Mouse (Mus musculus) brown adipose tissue, adult 24 weeks (tissue): ENCODE measurements at regions not wholly inside any gene's neighbourhood (a gene's known extent, or its start where the extent isn't known, plus 50 kb on each side); places are given as distances from the start of the nearest gene placed in this dataset.
A peak's percentile ranks its signal among the peaks of the same experiment; 100 is the strongest.

ENCODE experiments used
- H3K27ac ChIP-seq: fragments of 200-500 bp; replicated peaks from 2 replicates; pipeline ENCODE4 v1.5.1; 2012; ENCODE audit warnings: low read depth, mild to moderate bottlenecking, low read length
- H3K4me1 ChIP-seq: fragments of 200-500 bp; 2 replicates; pipeline ENCODE4 v1.6.1; 2012; ENCODE audit warnings: low read length, mixed read lengths; ENCODE audit not compliant: control insufficient read depth, insufficient read depth, insufficient read length
- H3K4me3 ChIP-seq: fragments of 200-500 bp; 2 replicates; pipeline ENCODE4 v1.5.1; 2012; ENCODE audit warnings: low read depth, mild to moderate bottlenecking, low read length, moderate library complexity; ENCODE audit not compliant: insufficient read depth

- Histone ChIP-seq H3K27ac (no peak overlapping the region; the same call in 1 of the 2 replicates), H3K4me1 (no peaks in the 10 kb centered on the region), H3K4me3 (no peak overlapping the region)
These were observed 141.4 kb upstream of the Gas1 start for GRCm38 (mm10) chr13:60318436-60319020.

DNA sequence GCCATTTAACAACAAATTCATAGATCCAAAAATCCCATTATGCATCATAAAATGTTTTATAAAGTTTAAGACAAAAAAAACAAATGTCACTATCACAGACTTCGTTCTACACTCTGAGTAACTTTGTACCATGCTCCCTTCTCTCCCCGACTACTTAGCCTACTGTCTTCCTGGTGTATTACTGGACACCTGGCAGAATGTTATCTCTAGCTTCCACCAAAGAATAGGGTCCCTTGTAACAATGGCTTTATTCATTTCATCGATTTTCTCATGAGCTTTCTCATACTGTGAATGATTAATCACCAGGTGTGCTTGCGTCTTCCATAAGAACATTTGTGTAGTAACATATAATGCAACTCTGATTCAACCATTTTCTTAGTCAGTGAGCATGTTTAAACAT, 142.1 kb upstream of the Gas1 start:
- Histone ChIP-seq H3K4me1 (no peaks in the 10 kb centered on the region), H3K4me3 (no peak overlapping the region), H3K27ac (no peak overlapping the region)

DNA sequence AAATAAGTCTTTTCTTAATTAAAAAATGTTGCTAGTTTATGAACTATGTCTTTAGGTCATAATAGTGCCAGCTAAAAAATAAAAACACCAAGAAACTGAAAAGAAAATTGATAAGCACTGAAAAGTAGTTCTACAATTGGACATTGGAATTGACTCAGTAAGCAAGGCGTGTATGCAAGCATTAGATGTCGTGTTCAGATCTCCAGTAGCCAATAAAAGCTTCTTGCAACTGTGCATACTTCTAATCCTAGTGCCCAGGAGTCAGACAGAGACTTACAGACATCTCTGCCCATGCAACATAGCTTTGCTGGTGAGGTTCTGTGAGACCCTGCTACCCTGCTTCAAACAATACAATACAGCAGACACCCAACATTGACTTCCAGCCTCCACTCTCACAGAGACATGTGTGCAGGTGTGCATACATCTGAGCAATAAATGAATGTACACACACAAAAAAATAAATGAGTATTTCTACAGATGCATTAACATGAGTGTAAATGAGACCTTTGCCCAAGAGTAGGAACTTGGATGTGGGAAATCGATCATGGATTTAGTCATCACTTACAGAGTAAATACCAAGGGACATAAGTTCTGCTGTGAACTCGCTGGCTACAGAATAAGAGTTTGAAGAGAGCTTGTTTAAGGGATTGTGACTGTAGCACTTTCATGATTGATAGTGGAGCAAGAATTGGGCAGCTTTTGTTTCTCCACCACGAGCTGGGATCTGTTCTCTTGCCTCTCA, 142.9 kb upstream of the Gas1 start:
- no peaks in the 10 kb centered on the region for H3K4me1 ChIP-seq
- H3K4me3 ChIP-seq, result no peak overlapping the region
- H3K27ac ChIP-seq, result no peak overlapping the region

DNA sequence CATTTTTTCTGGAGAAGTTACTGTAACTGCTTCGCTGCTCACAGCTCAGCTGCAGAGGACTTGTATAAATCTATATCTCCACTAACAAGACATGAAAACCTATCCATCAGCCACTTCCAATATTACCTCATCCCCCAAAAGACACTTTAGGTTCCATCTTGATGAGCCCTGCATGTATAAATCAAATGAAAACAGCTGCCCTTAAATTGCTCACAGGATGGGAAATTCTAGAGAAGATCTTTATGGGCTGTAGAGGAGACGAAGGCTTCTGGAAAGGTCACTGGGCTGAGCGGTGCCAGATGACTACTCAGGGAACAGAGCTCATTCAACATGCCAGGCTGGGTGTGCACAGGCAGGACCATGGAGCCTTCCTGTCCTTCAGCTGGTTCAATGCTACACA, 145.4 kb upstream of the Gas1 start:
- H3K4me1 ChIP-seq, result no peaks in the 10 kb centered on the region
- H3K27ac ChIP-seq, result no peak overlapping the region
- H3K4me3 ChIP-seq, result no peak overlapping the region

GRCm38 (mm10) chr13:60330475-60331258, 153.5 kb upstream of the Gas1 start:
- H3K27ac ChIP-seq, result 0 out of 2 replicates have a peak overlapping the region, but pooled peaks have one; percentile 12
- H3K4me3 ChIP-seq, result no peak overlapping the region
- no peaks in the 10 kb centered on the region for H3K4me1 ChIP-seq

DNA sequence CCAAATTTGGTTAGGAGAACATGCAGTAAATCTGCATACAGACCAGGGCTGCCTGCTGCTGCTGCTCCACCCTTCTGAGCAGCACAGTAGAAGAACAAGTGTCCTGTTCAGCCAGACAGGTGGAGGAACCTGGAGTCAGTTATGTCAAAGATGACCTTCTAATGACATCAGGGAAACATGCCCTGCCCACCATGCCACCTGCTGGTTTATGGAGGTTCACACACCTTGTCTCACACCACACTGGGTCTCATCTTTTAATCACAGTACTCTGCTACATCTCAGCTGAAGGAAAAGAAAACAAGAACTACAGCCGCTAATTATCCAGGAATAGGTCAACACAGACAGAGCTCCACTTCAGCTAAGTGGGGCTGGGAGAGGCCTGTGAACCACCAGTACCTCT, 159.0 kb upstream of the Gas1 start:
- no peak overlapping the region for H3K4me3 ChIP-seq
- H3K4me1 ChIP-seq, result no peaks in the 10 kb centered on the region
- H3K27ac ChIP-seq, result no peak overlapping the region

DNA sequence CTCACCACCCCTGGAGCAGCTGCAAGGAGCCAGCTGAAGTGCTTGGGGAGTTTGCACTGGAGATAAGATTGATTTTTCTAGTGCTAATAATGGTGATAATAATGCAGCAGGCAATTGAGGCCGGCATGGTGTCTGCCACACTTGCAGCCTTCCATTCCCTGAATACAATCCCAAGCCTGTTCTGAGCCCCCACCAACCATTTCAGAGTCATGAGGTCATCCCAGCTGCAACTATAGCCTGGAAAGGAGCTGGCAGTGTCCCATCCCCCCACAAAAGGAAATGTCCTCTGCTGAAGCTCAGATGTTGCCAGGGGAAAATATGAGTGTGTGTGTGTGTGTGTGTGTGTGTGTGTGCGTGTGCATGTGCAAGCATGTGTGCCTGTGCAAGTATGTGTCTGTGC, 160.2 kb upstream of the Gas1 start:
- Histone ChIP-seq H3K27ac (no peak overlapping the region), H3K4me1 (no peaks in the 10 kb centered on the region)

DNA sequence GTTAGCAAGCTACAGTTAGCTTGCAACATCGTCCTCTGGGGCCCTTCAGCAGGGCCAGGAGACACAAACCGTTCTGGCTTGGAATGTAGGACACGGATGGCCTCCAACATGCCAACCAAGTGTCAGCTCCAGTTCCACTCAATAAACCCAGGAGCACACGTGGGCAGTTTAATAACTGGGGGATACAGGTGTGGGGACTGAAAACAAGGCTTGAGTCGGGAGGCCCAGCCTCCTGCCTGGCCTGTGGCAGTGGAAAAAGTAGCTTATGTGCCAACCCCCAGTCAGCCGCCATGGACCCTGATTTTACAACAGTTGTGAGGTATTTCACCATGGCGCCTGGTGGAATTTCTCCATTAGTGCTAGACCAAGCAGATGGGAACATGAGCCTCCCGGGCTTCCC, 160.9 kb upstream of the Gas1 start:
- Histone ChIP-seq H3K4me3 (no peak overlapping the region), H3K4me1 (no peaks in the 10 kb centered on the region), H3K27ac (peak overlapping the region; percentile 56)

More for the DNA sequence above, 160.2 kb upstream of the Gas1 start:
- H3K4me3 ChIP-seq, result no peak overlapping the region

DNA sequence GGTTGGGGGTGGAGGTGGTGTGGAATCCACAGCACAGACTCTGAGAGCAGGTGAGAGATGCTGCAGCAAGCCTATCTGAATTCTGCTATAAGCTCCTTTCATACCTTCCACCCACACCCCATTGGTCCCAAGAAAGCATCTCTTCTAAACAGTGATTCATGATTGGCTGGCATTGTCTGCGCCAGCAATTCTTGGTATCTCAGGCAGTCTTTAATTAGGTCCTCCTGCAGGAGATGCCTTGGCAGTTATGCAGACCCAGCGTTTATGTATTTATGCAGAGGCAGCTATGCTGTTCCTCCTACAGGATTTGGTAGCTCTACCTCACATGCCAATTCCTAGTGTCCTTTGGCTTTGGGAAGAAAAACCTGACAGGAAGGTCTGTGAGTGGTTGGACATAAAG, 162.9 kb upstream of the Gas1 start:
- Histone ChIP-seq H3K4me3 (no peak overlapping the region), H3K4me1 (no peaks in the 10 kb centered on the region)

GRCm38 (mm10) chr13:60347881-60348280, 170.7 kb upstream of the Gas1 start:
- Histone ChIP-seq H3K27ac (no peak overlapping the region), H3K4me1 (0 out of 2 replicates have a peak, but pooled peaks cover 2% of the 10 kb centered on the region), H3K4me3 (no peak overlapping the region)

More for the DNA sequence above, 162.9 kb upstream of the Gas1 start:
- no peak overlapping the region for H3K27ac ChIP-seq

- no peak overlapping the region for H3K27ac ChIP-seq
- no peak overlapping the region for H3K4me3 ChIP-seq
- 0 out of 2 replicates have a peak, but pooled peaks cover 2% of the 10 kb centered on the region for H3K4me1 ChIP-seq
These were observed 171.3 kb upstream of the Gas1 start for GRCm38 (mm10) chr13:60348438-60348837.

DNA sequence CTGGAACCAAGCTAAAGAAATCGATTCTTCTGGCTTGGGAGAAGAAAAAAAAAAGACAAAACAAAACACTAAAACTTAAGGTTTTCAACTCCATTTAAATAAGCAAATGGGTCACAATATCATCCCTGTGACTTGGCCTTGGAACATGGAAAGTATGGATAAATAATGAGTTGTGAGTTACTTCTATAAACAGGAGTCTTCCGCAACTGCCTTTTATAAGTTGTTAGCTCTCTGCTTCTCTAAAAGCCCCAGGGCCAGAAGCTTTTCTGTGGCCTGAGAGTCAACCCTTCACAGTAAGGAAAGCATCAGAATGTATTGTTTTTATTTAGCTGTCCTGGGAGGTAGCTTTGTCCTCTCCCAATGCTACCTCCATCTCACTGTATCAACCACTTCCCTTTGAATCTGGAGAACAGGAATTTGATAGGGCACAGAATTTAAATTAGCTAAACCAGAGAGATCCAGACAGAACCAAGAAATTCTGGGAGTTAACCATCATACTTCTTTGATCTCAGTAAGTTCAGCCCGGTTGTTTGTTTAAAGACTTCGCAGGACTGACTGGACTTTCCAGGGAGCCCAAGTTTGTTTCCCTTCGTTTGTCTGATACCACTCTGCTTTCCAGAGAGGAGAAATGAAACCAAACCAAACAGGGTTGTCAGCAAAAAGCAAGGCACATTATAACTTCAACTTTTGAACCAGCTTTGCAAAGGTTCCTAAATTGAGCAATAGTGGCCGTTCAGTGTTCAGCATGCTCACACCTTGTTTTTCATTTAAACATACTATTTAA, 178.7 kb upstream of the Gas1 start:
- H3K4me1 ChIP-seq, result no peaks in the 10 kb centered on the region
- H3K4me3 ChIP-seq, result no peak overlapping the region
- H3K27ac ChIP-seq, result peak overlapping the region; percentile 24; the same call in 1 of the 2 replicates

- Histone ChIP-seq H3K4me1 (no peaks in the 10 kb centered on the region), H3K27ac (peak overlapping the region; percentile 40), H3K4me3 (no peak overlapping the region)
These were observed 181.4 kb upstream of the Gas1 start for GRCm38 (mm10) chr13:60358408-60359060.

- peaks cover 2% of the 10 kb centered on the region; the same call in 1 of the 2 replicates for H3K4me1 ChIP-seq
- H3K4me3 ChIP-seq, result no peak overlapping the region
- H3K27ac ChIP-seq, result no peak overlapping the region
These were observed 187.9 kb upstream of the Gas1 start for GRCm38 (mm10) chr13:60364778-60365672.
